Mouse (Mus musculus): ENCODE data around the gene Mgat3.

Gene Mgat3

GRCm38 (mm10) chr15:80175316-80175715, 1.8 kb downstream of the Mgat3 start:
- CTCF ChIA-PET: interaction anchor here (0.5 kb wide), 1 partner anchor 19 kb away, joined by 3 read pairs; no protein-coding TSS in a partner anchor

- CTCF ChIA-PET: interaction anchor here (0.5 kb wide), 1 partner anchor 18 kb away, joined by 3 read pairs; no protein-coding TSS in a partner anchor
Observed at GRCm38 (mm10) chr15:80175756-80176155, 2.2 kb downstream of the Mgat3 start.

GRCm38 (mm10) chr15:80181561-80181960, 8.0 kb downstream of the Mgat3 start:
- CTCF ChIA-PET: no interaction called here

- CTCF ChIA-PET: no interaction called here
Observed at GRCm38 (mm10) chr15:80182072-80182700, 8.7 kb downstream of the Mgat3 start.

- CTCF ChIA-PET: no interaction called here
Observed at GRCm38 (mm10) chr15:80188927-80189326, 15.4 kb downstream of the Mgat3 start.

- CTCF ChIA-PET: no interaction called here
Observed at GRCm38 (mm10) chr15:80190075-80190474, 16.6 kb downstream of the Mgat3 start.

- CTCF ChIA-PET: no interaction called here
Observed at GRCm38 (mm10) chr15:80191585-80192245, 18.2 kb downstream of the Mgat3 start.

GRCm38 (mm10) chr15:80192246-80192585, 18.7 kb downstream of the Mgat3 start:
- CTCF ChIA-PET: no interaction called here

GRCm38 (mm10) chr15:80192847-80193246, 19.3 kb downstream of the Mgat3 start:
- CTCF ChIA-PET: no interaction called here

- CTCF ChIA-PET: no interaction called here
Observed at GRCm38 (mm10) chr15:80199556-80199955, 26.0 kb downstream of the Mgat3 start.

- CTCF ChIA-PET: interaction anchor here (0.5 kb wide), 1 partner anchor 514 kb away, joined by 4 read pairs; no protein-coding TSS in a partner anchor
Observed at GRCm38 (mm10) chr15:80202111-80202775, 28.7 kb downstream of the Mgat3 start.

GRCm38 (mm10) chr15:80203406-80203805, 29.9 kb downstream of the Mgat3 start:
- CTCF ChIA-PET: no interaction called here

GRCm38 (mm10) chr15:80206057-80206565, 32.6 kb downstream of the Mgat3 start:
- CTCF ChIA-PET: no interaction called here

GRCm38 (mm10) chr15:80208446-80208845, 34.9 kb downstream of the Mgat3 start:
- CTCF ChIA-PET: no interaction called here

GRCm38 (mm10) chr15:80213688-80214087, 40.2 kb downstream of the Mgat3 start:
- CTCF ChIA-PET: interaction anchor here (0.6 kb wide), 1 partner anchor 484 kb away, joined by 3 read pairs; no protein-coding TSS in a partner anchor

GRCm38 (mm10) chr15:80215716-80216479, 42.4 kb downstream of the Mgat3 start:
- CTCF ChIA-PET: interaction anchor here (1.7 kb wide), 1 partner anchor 9 kb away, joined by 4 read pairs; no protein-coding TSS in a partner anchor

GRCm38 (mm10) chr15:80216480-80216820, 42.9 kb downstream of the Mgat3 start:
- CTCF ChIA-PET: interaction anchor here (1.7 kb wide), 1 partner anchor 9 kb away, joined by 4 read pairs; no protein-coding TSS in a partner anchor

GRCm38 (mm10) chr15:80217476-80217875, 44.0 kb downstream of the Mgat3 start:
- CTCF ChIA-PET: interaction anchor here (0.6 to 1.7 kb wide), 3 partner anchors 8 to 958 kb away, joined by 4 to 5 read pairs (median 5); no protein-coding TSS in a partner anchor

- CTCF ChIA-PET: no interaction called here
Observed at GRCm38 (mm10) chr15:80219211-80219610, 45.7 kb downstream of the Mgat3 start.

GRCm38 (mm10) chr15:80219705-80220657, 46.5 kb downstream of the Mgat3 start:
- CTCF ChIA-PET: interaction anchor here (0.6 kb wide), 1 partner anchor 988 kb away, joined by 3 read pairs; no protein-coding TSS in a partner anchor

GRCm38 (mm10) chr15:80221031-80221430, 47.5 kb downstream of the Mgat3 start:
- CTCF ChIA-PET: no interaction called here

Data from spleen, embryonic (tissue).